Mouse (Mus musculus) cortical plate, adult 2 months (tissue): ENCODE results near the gene Gm5901. TPM values are rescaled to one million over a fixed set of nuclear protein-coding genes. Genes with fewer than 3 reads are reported as not detected.

Source experiments
- H3K27ac ChIP-seq: fragments of 200-500 bp; 2 replicates; pipeline ENCODE4 v1.5.1; 2012; ENCODE audit warnings: low read length, control low read depth, inconsistent platforms; ENCODE audit not compliant: insufficient read depth
- H3K4me1 ChIP-seq: fragments of 200-500 bp; 2 replicates; pipeline ENCODE4 v1.6.1; 2011; ENCODE audit warnings: low read length; ENCODE audit not compliant: control insufficient read depth, insufficient read depth
- H3K4me3 ChIP-seq: fragments of 200-500 bp; 2 replicates; pipeline ENCODE4 v1.5.1; 2011; ENCODE audit warnings: mild to moderate bottlenecking, low read length, control low read depth; ENCODE audit not compliant: insufficient read depth
- CTCF ChIP-seq: fragments of 200-500 bp; IDR thresholded peaks from 2 replicates; pipeline ENCODE4 v1.5.1; 2011; ENCODE audit warnings: mild to moderate bottlenecking, control low read depth, low read length; ENCODE audit not compliant: insufficient read depth; ENCODE audit errors: extremely low read depth
- POLR2A ChIP-seq: fragments of 200-500 bp; IDR thresholded peaks from 2 replicates; pipeline ENCODE4 v1.6.1; 2011; ENCODE audit warnings: mild to moderate bottlenecking, low read length, control low read depth; ENCODE audit not compliant: insufficient read depth; ENCODE audit errors: extremely low read depth
- polyA plus RNA-seq: library from polyadenylated mRNA; depleted of rRNA; stranded (reverse); fragments of >200 nt; gene quantifications from 2 replicates; pipeline ENCODE4 v1.2.3, GENCODE M21; 2012

The Gm5901 gene
- polyA plus RNA-seq, 1 experiment = not detected

- H3K27ac ChIP-seq = no peak overlapping the region
- H3K4me1 ChIP-seq = no peaks in the 10 kb centered on the region
- TF ChIP-seq CTCF = no peak
- no peak for TF ChIP-seq POLR2A
- H3K4me3 ChIP-seq = no peak overlapping the region
Observed at GRCm38 (mm10) chr7:105372912-105373311, 1.9 kb upstream of the Gm5901 start.

DNA sequence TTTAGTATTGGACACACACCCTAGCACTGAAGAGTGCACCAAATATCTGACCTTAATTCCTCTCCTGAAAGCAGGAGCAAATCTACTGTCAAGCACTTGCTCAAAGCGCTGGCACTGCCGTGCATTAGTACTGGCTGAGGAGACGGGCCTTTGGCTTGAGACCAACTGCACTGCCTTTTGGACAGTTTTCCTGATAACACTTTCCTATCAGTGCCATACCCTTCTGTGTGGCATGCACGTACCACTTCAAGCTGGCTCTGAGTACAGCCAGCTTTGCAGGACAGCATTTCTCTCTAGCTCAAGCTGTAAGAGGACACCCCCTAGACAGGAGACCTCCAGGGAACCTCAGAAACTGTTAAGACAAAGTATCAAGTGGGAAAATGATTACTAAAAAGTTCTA lies 1.3 kb upstream of the Gm5901 start:
- Histone ChIP-seq H3K4me3 (no peak overlapping the region), H3K27ac (no peak overlapping the region), H3K4me1 (no peaks in the 10 kb centered on the region)
- TF ChIP-seq CTCF (no peak), POLR2A (no peak)

DNA sequence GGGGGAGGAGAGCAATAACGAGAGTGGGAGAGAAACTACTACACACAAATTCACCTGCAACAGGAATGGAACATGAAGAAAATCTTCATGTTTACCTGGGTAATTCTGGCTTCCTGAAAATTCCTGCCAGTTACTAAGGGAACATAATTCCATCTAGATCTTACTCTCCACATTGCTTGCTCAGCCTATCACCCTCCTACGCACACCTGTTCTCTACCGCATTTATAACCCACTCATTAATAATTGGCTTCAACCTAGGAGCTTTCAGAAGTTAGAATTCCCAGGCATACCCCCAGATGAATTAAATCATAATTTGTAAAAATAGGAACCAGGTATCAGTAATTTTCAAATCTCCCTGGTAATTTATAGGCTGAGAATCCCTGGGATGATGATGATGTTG lies 862 bp upstream of the Gm5901 start:
- H3K27ac ChIP-seq = no peak overlapping the region
- H3K4me1 ChIP-seq = no peaks in the 10 kb centered on the region
- TF ChIP-seq CTCF (no peak), POLR2A (no peak)
- no peak overlapping the region for H3K4me3 ChIP-seq

DNA sequence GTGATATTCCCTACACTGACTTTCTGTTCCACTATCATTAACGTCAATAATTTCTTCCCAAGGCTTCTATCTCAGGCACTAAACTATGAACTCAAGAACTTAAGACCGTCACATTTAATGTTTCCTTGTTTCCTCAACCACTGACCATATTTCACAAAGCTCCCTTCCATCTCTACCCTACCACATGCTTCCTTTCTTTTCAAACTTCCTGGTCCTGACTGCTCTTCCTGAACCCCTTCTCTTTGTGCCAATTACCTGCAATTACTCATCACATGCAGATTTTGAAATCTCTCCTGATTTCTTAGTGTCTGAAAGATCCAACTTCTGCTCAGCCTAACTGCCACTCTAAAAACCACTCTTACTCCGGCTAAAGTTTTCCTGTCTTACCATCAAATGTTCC lies 5.5 kb downstream of the Gm5901 start:
- no peak overlapping the region for H3K4me3 ChIP-seq
- H3K27ac ChIP-seq = no peak overlapping the region
- no peaks in the 10 kb centered on the region for H3K4me1 ChIP-seq
- TF ChIP-seq CTCF (no peak), POLR2A (no peak)

GRCm38 (mm10) chr7:105387696-105388095 lies 12.9 kb downstream of the Gm5901 start:
- no peak for TF ChIP-seq CTCF
- no peaks in the 10 kb centered on the region for H3K4me1 ChIP-seq
- H3K27ac ChIP-seq = no peak overlapping the region
- no peak overlapping the region for H3K4me3 ChIP-seq

GRCm38 (mm10) chr7:105390236-105390635 lies 15.4 kb downstream of the Gm5901 start:
- Histone ChIP-seq H3K4me3 (no peak overlapping the region), H3K4me1 (no peaks in the 10 kb centered on the region), H3K27ac (no peak overlapping the region)
- TF ChIP-seq CTCF (no peak), POLR2A (no peak)

GRCm38 (mm10) chr7:105394606-105395005 lies 19.8 kb downstream of the Gm5901 start:
- Histone ChIP-seq H3K4me1 (peaks cover 2% of the 10 kb centered on the region; the same call in 1 of the 2 replicates), H3K27ac (no peak overlapping the region), H3K4me3 (no peak overlapping the region)
- TF ChIP-seq POLR2A = no peak
- TF ChIP-seq CTCF = no peak

- TF ChIP-seq CTCF = no peak
- no peak for TF ChIP-seq POLR2A
- peaks cover 2% of the 10 kb centered on the region; the same call in 1 of the 2 replicates for H3K4me1 ChIP-seq
- no peak overlapping the region for H3K4me3 ChIP-seq
- H3K27ac ChIP-seq = no peak overlapping the region
Observed at GRCm38 (mm10) chr7:105395131-105395820, 20.4 kb downstream of the Gm5901 start.

DNA sequence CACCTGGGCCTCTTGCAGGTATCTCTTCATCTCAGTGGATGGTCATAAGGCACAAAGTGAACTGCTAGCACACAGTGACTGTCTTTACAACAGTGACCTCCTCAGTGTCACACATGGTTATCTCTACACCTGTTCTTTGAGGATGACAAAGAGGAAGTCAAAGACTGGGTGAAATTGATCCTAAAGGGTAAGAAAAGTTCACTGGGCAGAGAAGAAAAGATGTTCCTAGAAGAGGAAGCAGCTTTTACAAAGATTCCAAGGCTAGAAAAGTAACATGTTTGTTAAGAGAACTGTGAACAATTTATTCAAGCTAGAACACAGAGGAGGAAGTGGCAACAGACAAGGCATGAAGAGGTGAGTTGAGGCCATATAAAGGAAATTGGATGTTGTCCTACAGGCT lies 21.3 kb downstream of the Gm5901 start:
- TF ChIP-seq POLR2A (no peak), CTCF (no peak)
- no peak overlapping the region for H3K4me3 ChIP-seq
- no peak overlapping the region for H3K27ac ChIP-seq
- H3K4me1 ChIP-seq = peaks cover 2% of the 10 kb centered on the region; the same call in 1 of the 2 replicates

DNA sequence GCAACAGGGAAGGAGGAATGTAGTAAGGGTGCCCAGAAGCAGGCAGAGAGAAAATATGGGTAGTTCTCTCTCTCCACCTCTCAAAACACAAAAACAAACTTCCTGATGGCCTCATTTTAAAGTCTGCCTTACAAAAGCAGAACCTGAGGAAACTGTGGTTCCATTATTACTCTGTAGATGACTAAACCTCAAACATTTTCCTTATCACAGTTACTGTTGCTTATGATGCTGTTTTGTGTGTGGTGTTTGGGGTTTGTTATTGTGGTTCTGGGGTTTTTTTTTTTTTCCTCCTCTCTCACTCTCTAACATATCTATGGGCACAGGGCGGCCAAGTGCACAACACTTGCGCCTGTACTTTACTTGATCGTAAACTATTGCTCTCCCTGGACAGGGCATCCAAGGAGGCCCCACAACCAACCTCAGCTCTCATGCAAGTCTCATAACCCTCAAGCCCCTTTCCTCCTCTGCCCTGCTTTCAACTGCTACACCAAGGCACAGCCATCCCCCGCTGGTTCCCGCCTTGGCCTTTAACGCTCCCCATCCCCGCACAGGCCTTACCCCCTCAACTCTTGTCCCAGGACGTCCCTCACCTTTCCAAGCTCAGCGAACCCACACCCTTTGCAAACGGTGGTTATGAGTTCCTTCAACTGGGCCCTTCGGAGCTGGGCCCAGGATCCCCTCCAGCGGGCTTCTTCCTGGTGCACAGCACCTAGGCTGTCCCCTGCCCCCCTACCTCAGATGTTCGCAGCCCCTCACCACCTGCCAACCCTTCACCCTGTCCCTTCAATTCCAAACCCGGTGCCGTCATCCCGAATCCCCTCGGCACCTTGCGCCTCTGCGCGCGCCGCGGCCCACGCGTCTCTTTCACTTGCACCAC lies 24.5 kb downstream of the Gm5901 start:
- Histone ChIP-seq H3K27ac (peak overlapping the region; percentile 82), H3K4me1 (peaks cover 2% of the 10 kb centered on the region; the same call in 1 of the 2 replicates), H3K4me3 (peak overlapping the region; percentile 50)
- TF ChIP-seq POLR2A (no peak), CTCF (no peak)
